ENCODE assay signal across 14 mouse cellular contexts in genomic region chr11:35053613-35053950, GRCm38 (mm10).
A peak's percentile ranks its signal among the peaks of the same experiment; 100 is the strongest.
DNase-seq lines count a peak whose midpoint lies in the region; ATAC-seq and TF ChIP-seq lines count a peak whose summit lies in the region.
"Had no signal": no experiment of that assay in that cellular context is flagged by ENCODE, and none has a peak within 500 bp of the region (broad histone marks: within the 10 kb centered on the region; RNA-seq: fewer than 3 reads in every experiment).

No protein-coding gene starts in this region.

- no peaks in the 10 kb centered on the region for H3K9me3 ChIP-seq in liver, embryonic 11.5 days (ENCODE audit: control insufficient read depth, low read length)
- no peaks in the 10 kb centered on the region for H3K9me3 ChIP-seq in intestine, embryonic 16.5 days (ENCODE audit: control insufficient read depth, low read length)

- H3K4me2 ChIP-seq in liver, embryonic 11.5 days = no peak overlapping the region
- H3K4me2 ChIP-seq in intestine, embryonic 16.5 days (ENCODE audit: low read depth, low read length) = no peak overlapping the region
- peak overlapping the region; percentile 58 for H3K4me2 ChIP-seq in myocyte (ENCODE audit: low read depth)

- peak; percentile 30 for DNase-seq in adrenal gland, postnatal 14 days
- DNase-seq in adrenal gland, postnatal 4 days (ENCODE audit: low spot score in 2 of 2) = no peak
- DNase-seq in liver = peak; percentile 23
- DNase-seq in liver, embryonic 11.5 days (ENCODE audit: low spot score) = no peak
- no peak for DNase-seq in gastrocnemius, postnatal 10 days
- DNase-seq in frontal cortex, postnatal 14 days (ENCODE audit: low spot score in 2 of 2) = no peak
- DNase-seq: B cell, adult 2 months; cerebellum, adult 2 months; layer of hippocampus, postnatal 36 days; midbrain, embryonic 14.5 days; thymus, postnatal 4 days had no signal

- no peak overlapping the region for H3K4me3 ChIP-seq in liver, embryonic 11.5 days (ENCODE audit: low read depth, low read length)
- H3K4me3 ChIP-seq in intestine, embryonic 16.5 days (ENCODE audit: low read length) = no peak overlapping the region
- H3K4me3 ChIP-seq in myocyte = no peak overlapping the region

- H3K36me3 ChIP-seq in liver, embryonic 11.5 days (ENCODE audit: control insufficient read depth, insufficient read depth, low read length) = no peaks in the 10 kb centered on the region
- no peaks in the 10 kb centered on the region for H3K36me3 ChIP-seq in intestine, embryonic 16.5 days (ENCODE audit: control insufficient read depth, insufficient read depth, low read length)
- no peaks in the 10 kb centered on the region for H3K36me3 ChIP-seq in myocyte (ENCODE audit: control insufficient read depth, insufficient read depth)

- no peaks in the 10 kb centered on the region for H3K4me1 ChIP-seq in liver, embryonic 11.5 days (replicated peaks; ENCODE audit: control insufficient read depth, insufficient read depth, low read length)
- peaks cover 4% of the 10 kb centered on the region; the same call in 1 of the 2 replicates for H3K4me1 ChIP-seq in intestine, embryonic 16.5 days (ENCODE audit: control insufficient read depth, insufficient read depth, low read length)

- ATAC-seq in liver, embryonic 11.5 days (replicated peaks; ENCODE audit: low FRiP score) = no peak
- ATAC-seq in intestine, embryonic 16.5 days = no peak

- H3K27ac ChIP-seq in liver, embryonic 11.5 days (ENCODE audit: low read depth, low read length) = no peak overlapping the region
- H3K27ac ChIP-seq in intestine, embryonic 16.5 days (ENCODE audit: low read length) = peak overlapping the region; percentile 50; the same call in 1 of the 2 replicates
- H3K27ac ChIP-seq: liver, embryonic 14.5 days had no signal

- no peaks in the 10 kb centered on the region for H3K79me2 ChIP-seq in myocyte (ENCODE audit: control insufficient read depth, insufficient read depth)

- no peaks in the 10 kb centered on the region for H3K27me3 ChIP-seq in liver, embryonic 11.5 days (replicated peaks; ENCODE audit: control insufficient read depth, insufficient read depth, low read length)
- no peaks in the 10 kb centered on the region for H3K27me3 ChIP-seq in intestine, embryonic 16.5 days (replicated peaks; ENCODE audit: control insufficient read depth, insufficient read depth, low read length)
- no peaks in the 10 kb centered on the region for H3K27me3 ChIP-seq in myocyte (ENCODE audit: control insufficient read depth, insufficient read depth, insufficient read length)

- no peak overlapping the region for H3K9ac ChIP-seq in liver, embryonic 11.5 days (ENCODE audit: low read depth, low read length)
- H3K9ac ChIP-seq in intestine, embryonic 16.5 days (ENCODE audit: low read depth, low read length) = no peak overlapping the region
- H3K9ac ChIP-seq: liver, embryonic 14.5 days had no signal

- no peak overlapping the region for H3ac ChIP-seq in myocyte (ENCODE audit: control insufficient read depth, insufficient read length)

- TF ChIP-seq POLR2A in myocyte (IDR thresholded peaks at IDR 0.05; ENCODE audit: insufficient read length, low read depth) = no peak

- WGBS in liver, embryonic 11.5 days = 49% methylated on average over 2 of the region's 2 CpGs
- 40% methylated on average over 2 of the region's 2 CpGs for WGBS in intestine, embryonic 16.5 days

TF ChIP-seq in myocyte, 11 proteins besides CTCF, POLR2A, EP300 and RAD21:
- no peak for TF ChIP-seq REST (IDR thresholded peaks at IDR 0.05; ENCODE audit: insufficient read depth, insufficient read length)
- no peak for TF ChIP-seq MYOD1 (IDR thresholded peaks at IDR 0.05; ENCODE audit: control insufficient read depth in 1 of 3, insufficient read length in 2 of 3, low read depth in 2 of 3)
- no peak for TF ChIP-seq MAX (IDR thresholded peaks at IDR 0.05; ENCODE audit: low read depth)
- no peak for TF ChIP-seq POLR2AphosphoS2 (IDR thresholded peaks at IDR 0.05; ENCODE audit: insufficient read length, low read depth)
- TF ChIP-seq SRF (IDR thresholded peaks at IDR 0.05; ENCODE audit: control insufficient read depth, insufficient read length, low read depth) = no peak
- no peak for TF ChIP-seq USF1 (IDR thresholded peaks at IDR 0.05; ENCODE audit: low read depth)

Comparison
In these comparisons a context has a peak if more than half of its experiments do, and no peak if none do; other contexts are left out.
1. DNase-seq: peak in adrenal gland, postnatal 14 days (single experiment) and liver (single experiment); none in adrenal gland, postnatal 4 days (0 of 2), liver, embryonic 11.5 days (single experiment), gastrocnemius, postnatal 10 days (single experiment) and frontal cortex, postnatal 14 days (0 of 2).